Mouse (Mus musculus) kidney, postnatal 0 days (tissue): ENCODE measurements around the gene Pla1a. TPM values are rescaled to one million over a fixed set of nuclear protein-coding genes. Genes with fewer than 3 reads are reported as not detected.

Experiments used
- ATAC-seq: fragments of 200-750 bp; cut with Nextera tagmentation; replicated peaks from 2 replicates; pipeline ENCODE4 v1.8.0; 2017; ENCODE audit warnings: low read depth, moderate number of reproducible peaks, moderate TSS enrichment, moderate library complexity; ENCODE audit not compliant: low FRiP score
- DNase-seq: peaks from one replicate; pipeline ENCODE4 v3.0.0-alpha.2; 2016; ENCODE audit warnings: low spot score
- H3K27ac ChIP-seq: fragments of 300-500 bp; sonication (generic); 2 replicates; pipeline ENCODE4 v1.5.1; 2014; ENCODE audit warnings: mild to moderate bottlenecking
- H3K27me3 ChIP-seq: fragments of 300-500 bp; sonication (generic); 2 replicates; pipeline ENCODE4 v1.6.1; 2014; ENCODE audit warnings: low read length, mixed read lengths; ENCODE audit not compliant: insufficient read depth
- H3K36me3 ChIP-seq: fragments of 300-500 bp; sonication (generic); 2 replicates; pipeline ENCODE4 v1.6.1; 2014; ENCODE audit warnings: low read length, mixed read lengths; ENCODE audit not compliant: insufficient read depth
- H3K4me1 ChIP-seq: fragments of 300-500 bp; sonication (generic); replicated peaks from 2 replicates; pipeline ENCODE4 v1.6.1; 2014; ENCODE audit warnings: antibody characterized with exemption, low read length, mixed read lengths; ENCODE audit not compliant: insufficient read depth
- H3K4me2 ChIP-seq: fragments of 300-500 bp; sonication (generic); 2 replicates; pipeline ENCODE4 v1.6.1; 2014; ENCODE audit warnings: mild to moderate bottlenecking, low read length, moderate library complexity, mixed read lengths
- H3K4me3 ChIP-seq: fragments of 300-500 bp; sonication (generic); replicated peaks from 2 replicates; pipeline ENCODE4 v1.5.1; 2014; ENCODE audit warnings: low read depth, low read length
- H3K9ac ChIP-seq: fragments of 300-500 bp; sonication (generic); 2 replicates; pipeline ENCODE4 v1.6.1; 2014; ENCODE audit warnings: low read depth, low read length
- H3K9me3 ChIP-seq: fragments of 300-500 bp; sonication (generic); replicated peaks from 2 replicates; pipeline ENCODE4 v1.6.1; 2016; ENCODE audit warnings: low read length, inconsistent platforms, mixed read lengths
- CTCF ChIP-seq: IDR thresholded peaks from 2 replicates; pipeline ENCODE4 v1.5.1; 2016; ENCODE audit warnings: antibody characterized with exemption, low read depth, mild to moderate bottlenecking, moderate library complexity
- WGBS: fragments of 180-500 bp; shearing (Covaris S2); extraction: QIAGEN DNeasy Blood & Tissue Kit; methylation state at CpG from one replicate; pipeline ENCODE4 v1.1.7; 2014; 5-methylcytosine and 5-hydroxymethylcytosine counted together
- polyA plus RNA-seq: library from polyadenylated mRNA; unstranded; fragments of >200 nt; fragmentation: Nextera tagmentation; extraction: Ambion mirVana; gene quantifications from 2 replicates; pipeline ENCODE4 v1.2.1, GENCODE M21; 2015

The Pla1a gene
- polyA plus RNA-seq, 1 experiment from 2014 or later, result 36.5 TPM

GRCm38 (mm10) chr16:38374379-38375140 is 58.4 kb downstream of the Pla1a start:
- Histone ChIP-seq H3K4me1 (no peaks in the 10 kb centered on the region), H3K9ac (no peak overlapping the region), H3K36me3 (no peaks in the 10 kb centered on the region), H3K4me3 (no peak overlapping the region), H3K27me3 (no peaks in the 10 kb centered on the region), H3K27ac (no peak overlapping the region), H3K4me2 (no peak overlapping the region), H3K9me3 (no peaks in the 10 kb centered on the region)
- WGBS, result 76% methylated on average over 10 of the region's 10 CpGs
- no peak for TF ChIP-seq CTCF
- DNase-seq (no peak), ATAC-seq (no peak)

GRCm38 (mm10) chr16:38373941-38374340 is 59.0 kb downstream of the Pla1a start:
- no peak overlapping the region for H3K4me2 ChIP-seq
- ATAC-seq (no peak), DNase-seq (no peak)
- WGBS, result 88% methylated on average over 16 of the region's 16 CpGs
- H3K36me3 ChIP-seq, result no peaks in the 10 kb centered on the region
- no peaks in the 10 kb centered on the region for H3K9me3 ChIP-seq
- TF ChIP-seq CTCF, result no peak
- H3K4me3 ChIP-seq, result no peak overlapping the region
- no peaks in the 10 kb centered on the region for H3K27me3 ChIP-seq
- no peak overlapping the region for H3K27ac ChIP-seq
- H3K4me1 ChIP-seq, result no peaks in the 10 kb centered on the region
- no peak overlapping the region for H3K9ac ChIP-seq

GRCm38 (mm10) chr16:38373439-38373838 is 59.5 kb downstream of the Pla1a start:
- H3K4me3 ChIP-seq, result no peak overlapping the region
- DNase-seq (no peak), ATAC-seq (no peak)
- no peaks in the 10 kb centered on the region for H3K4me1 ChIP-seq
- H3K27ac ChIP-seq, result no peak overlapping the region
- no peaks in the 10 kb centered on the region for H3K27me3 ChIP-seq
- 78% methylated on average over 10 of the region's 10 CpGs for WGBS
- no peak overlapping the region for H3K4me2 ChIP-seq
- H3K9ac ChIP-seq, result no peak overlapping the region
- H3K9me3 ChIP-seq, result no peaks in the 10 kb centered on the region
- TF ChIP-seq CTCF, result no peak
- no peaks in the 10 kb centered on the region for H3K36me3 ChIP-seq

- no peak overlapping the region for H3K4me2 ChIP-seq
- WGBS, result 83% methylated on average over 4 of the region's 4 CpGs
- no peak for TF ChIP-seq CTCF
- no peaks in the 10 kb centered on the region for H3K4me1 ChIP-seq
- H3K36me3 ChIP-seq, result no peaks in the 10 kb centered on the region
- no peak overlapping the region for H3K9ac ChIP-seq
- no peak overlapping the region for H3K4me3 ChIP-seq
- no peaks in the 10 kb centered on the region for H3K27me3 ChIP-seq
- no peaks in the 10 kb centered on the region for H3K9me3 ChIP-seq
- ATAC-seq, result no peak
- H3K27ac ChIP-seq, result no peak overlapping the region
- DNase-seq, result no peak
Measured at GRCm38 (mm10) chr16:38372876-38373275, 60.1 kb downstream of the Pla1a start.

- H3K27ac ChIP-seq, result no peak overlapping the region
- no peak overlapping the region for H3K9ac ChIP-seq
- H3K27me3 ChIP-seq, result no peaks in the 10 kb centered on the region
- 78% methylated on average over 15 of the region's 15 CpGs for WGBS
- TF ChIP-seq CTCF, result no peak
- H3K4me2 ChIP-seq, result no peak overlapping the region
- no peak overlapping the region for H3K4me3 ChIP-seq
- ATAC-seq (no peak), DNase-seq (no peak)
- no peaks in the 10 kb centered on the region for H3K36me3 ChIP-seq
- H3K9me3 ChIP-seq, result no peaks in the 10 kb centered on the region
- no peaks in the 10 kb centered on the region for H3K4me1 ChIP-seq
Measured at GRCm38 (mm10) chr16:38371705-38372296, 61.1 kb downstream of the Pla1a start.

- no peak overlapping the region for H3K9ac ChIP-seq
- no peaks in the 10 kb centered on the region for H3K36me3 ChIP-seq
- no peak overlapping the region for H3K4me3 ChIP-seq
- 60% methylated on average over 8 of the region's 8 CpGs for WGBS
- H3K4me2 ChIP-seq, result no peak overlapping the region
- H3K27me3 ChIP-seq, result no peaks in the 10 kb centered on the region
- ATAC-seq, result no peak
- no peak for DNase-seq
- no peak overlapping the region for H3K27ac ChIP-seq
- H3K9me3 ChIP-seq, result no peaks in the 10 kb centered on the region
- H3K4me1 ChIP-seq, result no peaks in the 10 kb centered on the region
- no peak for TF ChIP-seq CTCF
Measured at GRCm38 (mm10) chr16:38370633-38371374, 62.1 kb downstream of the Pla1a start.
